Comparison of ENCODE assay signal across 8 mouse cellular contexts in the genomic region with DNA sequence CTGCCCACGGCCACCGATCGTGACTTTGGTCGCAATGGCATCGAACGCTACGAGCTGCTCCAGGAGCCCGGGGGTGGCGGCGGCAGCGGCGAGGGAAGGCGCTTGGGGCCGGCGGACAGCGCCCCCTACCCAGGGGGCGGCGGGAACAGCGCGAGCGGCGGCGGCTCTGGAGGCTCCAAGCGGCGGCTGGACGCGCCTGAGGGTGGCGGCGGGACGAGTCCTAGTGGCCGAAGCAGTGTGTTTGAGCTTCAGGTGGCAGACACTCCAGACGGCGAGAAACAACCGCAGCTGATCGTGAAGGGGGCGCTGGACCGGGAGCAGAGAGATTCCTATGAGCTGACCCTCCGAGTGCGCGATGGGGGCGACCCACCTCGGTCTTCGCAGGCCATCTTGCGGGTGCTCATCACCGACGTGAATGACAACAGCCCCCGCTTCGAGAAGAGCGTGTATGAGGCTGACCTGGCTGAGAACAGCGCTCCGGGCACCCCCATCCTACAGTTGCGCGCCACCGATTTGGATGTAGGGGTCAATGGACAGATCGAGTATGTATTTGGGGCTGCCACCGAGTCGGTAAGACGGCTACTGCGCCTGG. TPM values are rescaled to one million over a fixed set of nuclear protein-coding genes. Genes with fewer than 3 reads are reported as not detected.
A peak's percentile ranks its signal among the peaks of the same experiment; 100 is the strongest.
DNase-seq lines count a peak whose midpoint lies in the region; ATAC-seq and TF ChIP-seq lines count a peak whose summit lies in the region.

No protein-coding gene starts in this region.

- no peaks in the 10 kb centered on the region; the same call in 1 of the 2 replicates for H3K27me3 ChIP-seq in intestine, embryonic 14.5 days (replicated peaks; ENCODE audit: control insufficient read depth, insufficient read depth, low read length)
- H3K27me3 ChIP-seq in limb, embryonic 14.5 days (ENCODE audit: control insufficient read depth, insufficient read depth, low read length), result peaks cover 6% of the 10 kb centered on the region; the same call in 1 of the 2 replicates
- no peaks in the 10 kb centered on the region for H3K27me3 ChIP-seq in midbrain, embryonic 14.5 days (ENCODE audit: control insufficient read depth, insufficient read depth, low read length)

- WGBS in intestine, embryonic 14.5 days, result under 1% methylated on average over 59 of the region's 59 CpGs
- WGBS in limb, embryonic 14.5 days, result 1% methylated on average over 36 of the region's 59 CpGs
- WGBS in midbrain, embryonic 14.5 days, result under 1% methylated on average over 59 of the region's 59 CpGs

- H3K9ac ChIP-seq in intestine, embryonic 14.5 days (ENCODE audit: low read length), result peak overlapping the region; percentile 67
- peak overlapping the region; percentile 68 for H3K9ac ChIP-seq in limb, embryonic 14.5 days (ENCODE audit: low read depth, low read length, severe bottlenecking)
- peak overlapping the region; percentile 79 for H3K9ac ChIP-seq in midbrain, embryonic 14.5 days (replicated peaks; ENCODE audit: low read length)

- no peak overlapping the region for H3K27ac ChIP-seq in intestine, embryonic 14.5 days (ENCODE audit: low read depth)
- H3K27ac ChIP-seq in limb, embryonic 14.5 days (replicated peaks; ENCODE audit: low read depth, low read length), result no peak overlapping the region
- peak overlapping the region; percentile 88 for H3K27ac ChIP-seq in midbrain, embryonic 14.5 days (replicated peaks; ENCODE audit: low read depth, low read length)

- H3K36me3 ChIP-seq in intestine, embryonic 14.5 days (ENCODE audit: control insufficient read depth, insufficient read depth, low read length), result no peaks in the 10 kb centered on the region
- H3K36me3 ChIP-seq in limb, embryonic 14.5 days (ENCODE audit: control insufficient read depth, insufficient read depth, low read length), result no peaks in the 10 kb centered on the region
- H3K36me3 ChIP-seq in midbrain, embryonic 14.5 days (ENCODE audit: control insufficient read depth, insufficient read depth, low read length), result no peaks in the 10 kb centered on the region

- H3K9me3 ChIP-seq in intestine, embryonic 14.5 days (ENCODE audit: control insufficient read depth, low read length), result no peaks in the 10 kb centered on the region
- no peaks in the 10 kb centered on the region for H3K9me3 ChIP-seq in limb, embryonic 14.5 days (ENCODE audit: control insufficient read depth, low read length)
- no peaks in the 10 kb centered on the region for H3K9me3 ChIP-seq in midbrain, embryonic 14.5 days (ENCODE audit: control insufficient read depth, low read length)

- peak; percentile 34 for DNase-seq in adrenal gland, adult 2 months
- no peak for DNase-seq in adrenal gland, adult 8-10 months
- peak; percentile 23 for DNase-seq in cerebellum, adult 8-10 months
- DNase-seq in gastrocnemius, postnatal 10 days, result peak; percentile 72
- no peak for DNase-seq in intestine, embryonic 14.5 days (ENCODE audit: low spot score)
- peak; percentile 23 for DNase-seq in limb, embryonic 14.5 days (ENCODE audit: low spot score)
- peak; percentile 84 for DNase-seq in midbrain, embryonic 14.5 days
- peak; percentile 34 for DNase-seq in testis, postnatal 14 days (ENCODE audit: low spot score)

- TF ChIP-seq POLR2A in limb, embryonic 14.5 days (IDR thresholded peaks at IDR 0.05; ENCODE audit: borderline replicate concordance, extremely low read depth, insufficient read depth, insufficient read length), result no peak

- H3K4me1 ChIP-seq in intestine, embryonic 14.5 days (replicated peaks; ENCODE audit: control insufficient read depth, insufficient read depth, low read length), result peaks cover 18% of the 10 kb centered on the region
- H3K4me1 ChIP-seq in limb, embryonic 14.5 days (ENCODE audit: control insufficient read depth, insufficient read depth, low read length), result peaks cover 17% of the 10 kb centered on the region
- H3K4me1 ChIP-seq in midbrain, embryonic 14.5 days (ENCODE audit: control insufficient read depth, insufficient read depth, low read length), result peaks cover 12% of the 10 kb centered on the region; the same call in 1 of the 2 replicates

- peak overlapping the region; percentile 95 for H3K4me2 ChIP-seq in intestine, embryonic 14.5 days (ENCODE audit: low read length)
- peak overlapping the region; percentile 94 for H3K4me2 ChIP-seq in limb, embryonic 14.5 days (replicated peaks; ENCODE audit: low read depth, low read length, severe bottlenecking)
- H3K4me2 ChIP-seq in midbrain, embryonic 14.5 days (ENCODE audit: low read length), result peak overlapping the region; percentile 84

- ATAC-seq in intestine, embryonic 14.5 days (replicated peaks; ENCODE audit: low FRiP score, low TSS enrichment, low read depth), result no peak
- no peak for ATAC-seq in limb, embryonic 14.5 days (ENCODE audit: low FRiP score, low read depth)
- ATAC-seq in midbrain, embryonic 14.5 days (ENCODE audit: low FRiP score, low TSS enrichment), result no peak

- peak overlapping the region; percentile 59 for H3K4me3 ChIP-seq in intestine, embryonic 14.5 days (ENCODE audit: low read depth, low read length)
- peak overlapping the region; percentile 68 for H3K4me3 ChIP-seq in limb, embryonic 14.5 days (replicated peaks; ENCODE audit: low read length)
- H3K4me3 ChIP-seq in midbrain, embryonic 14.5 days (replicated peaks; ENCODE audit: low read depth, low read length), result peak overlapping the region; percentile 57

RNA-seq across cellular contexts. Expression of a gene that starts 1.9 kb away (rescaled TPM):
- total RNA-seq in adrenal gland, adult 2 months (2021), result 1 to 10 TPM; 1.4 to 2.6 TPM
- polyA plus RNA-seq in adrenal gland, adult 2 months (2012; rRNA removed), result 1.1 and 1.8 TPM in 2 replicates
- 1 to 10 TPM; 1.6 to 3.4 (median 2.0) TPM for total RNA-seq in adrenal gland, adult 8-10 months (2022)
- 10 to 100 TPM in 1 of 2 experiments, 1 to 10 TPM in 1; 9.6 to 16.8 TPM for total RNA-seq in gastrocnemius, postnatal 10 days (2021)
- polyA plus RNA-seq in intestine, embryonic 14.5 days (2014; fragmentation: Nextera tagmentation; extraction: Ambion mirVana), result 8.8 and 12.1 TPM in 2 replicates
- 13.7 and 14.8 TPM in 2 replicates for polyA plus RNA-seq in limb, embryonic 14.5 days (2012; rRNA removed)
- 12.5 and 14.7 TPM in 2 replicates for polyA plus RNA-seq in limb, embryonic 14.5 days (2014; fragmentation: Nextera tagmentation; extraction: Ambion mirVana)
- polyA plus RNA-seq in midbrain, embryonic 14.5 days (2014; fragmentation: Nextera tagmentation; extraction: Ambion mirVana), result 23.7 and 24.1 TPM in 2 replicates

Comparison
In these comparisons a context has a peak if more than half of its experiments do, and no peak if none do; other contexts are left out.
1. DNase-seq: peak in adrenal gland, adult 2 months (single experiment), cerebellum, adult 8-10 months (single experiment), gastrocnemius, postnatal 10 days (single experiment), limb, embryonic 14.5 days (single experiment), midbrain, embryonic 14.5 days (single experiment) and testis, postnatal 14 days (single experiment); none in adrenal gland, adult 8-10 months (single experiment) and intestine, embryonic 14.5 days (single experiment).
2. Peak in every context shown above with its lines, with median percentiles within 50 percentile points of each other: H3K4me2 ChIP-seq, H3K4me3 ChIP-seq and H3K9ac ChIP-seq.